Mouse (Mus musculus) lung, embryonic 14.5 days (tissue): ENCODE results near the gene Rad23b. TPM values are rescaled to one million over a fixed set of nuclear protein-coding genes. Genes with fewer than 3 reads are reported as not detected.
A peak's percentile ranks its signal among the peaks of the same experiment; 100 is the strongest.
"Not testable (repeated sequence)": the region's sequence is repeated elsewhere in the genome, so short reads cannot be mapped to it uniquely, and the experiment has no call there.

Experiments used
- ATAC-seq: fragments of 200-750 bp; cut with Nextera tagmentation; 2 replicates; pipeline ENCODE4 v1.8.0; 2017; ENCODE audit warnings: mild to moderate bottlenecking, moderate TSS enrichment, moderate library complexity; ENCODE audit not compliant: insufficient read depth
- DNase-seq: peaks from one replicate; pipeline ENCODE4 v3.0.0-alpha.2; 2015
- H3K27ac ChIP-seq: fragments of 300-500 bp; sonication (generic); 2 replicates; pipeline ENCODE4 v1.5.1; 2014; ENCODE audit warnings: low read depth, mild to moderate bottlenecking, moderate library complexity
- H3K27me3 ChIP-seq: fragments of 300-500 bp; sonication (generic); 2 replicates; pipeline ENCODE4 v1.6.1; 2014; ENCODE audit warnings: low read length, control low read depth; ENCODE audit not compliant: insufficient read depth
- H3K36me3 ChIP-seq: fragments of 300-500 bp; sonication (generic); 2 replicates; pipeline ENCODE4 v1.6.1; 2014; ENCODE audit warnings: control low read depth; ENCODE audit not compliant: insufficient read depth
- H3K4me1 ChIP-seq: fragments of 300-500 bp; sonication (generic); 2 replicates; pipeline ENCODE4 v1.6.1; 2014; ENCODE audit warnings: antibody characterized with exemption, control low read depth; ENCODE audit not compliant: insufficient read depth
- H3K4me2 ChIP-seq: fragments of 300-500 bp; sonication (generic); 2 replicates; pipeline ENCODE4 v1.6.1; 2014; ENCODE audit warnings: mild to moderate bottlenecking
- H3K4me3 ChIP-seq: fragments of 300-500 bp; sonication (generic); 2 replicates; pipeline ENCODE4 v1.5.1; 2014; ENCODE audit warnings: low read depth, low read length
- H3K9ac ChIP-seq: fragments of 300-500 bp; sonication (generic); 2 replicates; pipeline ENCODE4 v1.6.1; 2014
- H3K9me3 ChIP-seq: fragments of 300-500 bp; sonication (generic); 2 replicates; pipeline ENCODE4 v1.6.1; 2016; ENCODE audit warnings: low read depth, low read length, control low read depth
- CTCF ChIP-seq: IDR thresholded peaks from 2 replicates; pipeline ENCODE4 v1.5.1; 2016; ENCODE audit warnings: antibody characterized with exemption, low read depth
- WGBS: fragments of 180-500 bp; shearing (Covaris S2); extraction: QIAGEN DNeasy Blood & Tissue Kit; methylation state at CpG from one replicate; pipeline ENCODE4 v1.1.7; 2014; 5-methylcytosine and 5-hydroxymethylcytosine counted together
- polyA plus RNA-seq: library from polyadenylated mRNA; unstranded; fragments of >200 nt; fragmentation: Nextera tagmentation; extraction: Ambion mirVana; gene quantifications from 2 replicates; pipeline ENCODE4 v1.2.1, GENCODE M21; 2014

Gene Rad23b
- polyA plus RNA-seq, 1 experiment from 2014 or later, result 70.7 TPM

DNA sequence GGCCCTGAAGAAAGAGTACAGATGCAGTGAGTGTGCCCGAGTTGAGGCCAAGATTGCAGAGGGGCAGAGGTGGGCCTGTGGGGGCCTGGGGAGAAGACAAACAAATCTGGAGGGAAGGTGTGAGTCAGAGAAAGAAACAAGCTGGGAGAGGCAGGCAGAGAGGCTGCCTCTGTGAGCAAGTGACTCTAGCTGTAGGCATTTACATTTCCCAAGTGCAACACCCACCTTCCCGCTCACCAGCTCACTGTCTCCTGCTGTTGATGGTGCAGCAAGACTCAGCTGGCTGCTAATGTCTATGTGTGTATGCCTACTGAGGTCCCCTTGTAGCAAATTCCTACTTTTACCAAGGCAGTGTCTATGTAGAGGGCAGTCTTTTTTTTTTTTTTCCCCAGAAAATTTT lies 58.2 kb downstream of the Rad23b start:
- Histone ChIP-seq H3K4me3 (no peak overlapping the region), H3K4me1 (no peaks in the 10 kb centered on the region), H3K9ac (no peak overlapping the region), H3K9me3 (no peaks in the 10 kb centered on the region), H3K27ac (no peak overlapping the region), H3K27me3 (no peaks in the 10 kb centered on the region), H3K4me2 (no peak overlapping the region), H3K36me3 (no peaks in the 10 kb centered on the region)
- DNase-seq (no peak), ATAC-seq (no peak)
- 32% methylated on average over 2 of the region's 2 CpGs for WGBS
- no peak for TF ChIP-seq CTCF

DNA sequence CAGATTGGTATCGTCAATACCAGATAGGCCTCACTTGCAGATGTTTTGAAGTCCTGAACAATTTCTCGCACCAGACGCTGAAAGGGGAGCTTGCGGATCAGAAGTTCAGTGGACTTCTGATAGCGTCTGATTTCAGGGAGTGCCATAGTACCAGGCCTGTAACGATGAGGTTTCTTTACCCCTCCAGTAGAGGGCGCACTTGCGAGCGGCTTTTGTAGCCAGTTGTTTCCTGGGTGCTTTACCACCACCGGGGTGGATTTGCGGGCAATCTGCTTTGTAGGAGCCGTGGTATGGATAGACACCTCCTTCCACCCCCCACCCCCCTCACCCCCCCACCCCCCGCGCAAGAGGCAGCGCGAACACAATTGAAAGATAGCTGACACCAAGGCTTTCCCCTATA lies 59.2 kb downstream of the Rad23b start:
- 0 out of 2 replicates have a peak, but pooled peaks have one; percentile 13 for TF ChIP-seq CTCF
- Histone ChIP-seq H3K4me2 (no peak overlapping the region), H3K27me3 (no peaks in the 10 kb centered on the region), H3K9me3 (no peaks in the 10 kb centered on the region), H3K4me1 (no peaks in the 10 kb centered on the region), H3K27ac (no peak overlapping the region), H3K36me3 (no peaks in the 10 kb centered on the region), H3K4me3 (no peak overlapping the region), H3K9ac (no peak overlapping the region)
- WGBS, result 92% methylated on average over 16 of the region's 16 CpGs
- no peak for ATAC-seq
- DNase-seq, result no peak

DNA sequence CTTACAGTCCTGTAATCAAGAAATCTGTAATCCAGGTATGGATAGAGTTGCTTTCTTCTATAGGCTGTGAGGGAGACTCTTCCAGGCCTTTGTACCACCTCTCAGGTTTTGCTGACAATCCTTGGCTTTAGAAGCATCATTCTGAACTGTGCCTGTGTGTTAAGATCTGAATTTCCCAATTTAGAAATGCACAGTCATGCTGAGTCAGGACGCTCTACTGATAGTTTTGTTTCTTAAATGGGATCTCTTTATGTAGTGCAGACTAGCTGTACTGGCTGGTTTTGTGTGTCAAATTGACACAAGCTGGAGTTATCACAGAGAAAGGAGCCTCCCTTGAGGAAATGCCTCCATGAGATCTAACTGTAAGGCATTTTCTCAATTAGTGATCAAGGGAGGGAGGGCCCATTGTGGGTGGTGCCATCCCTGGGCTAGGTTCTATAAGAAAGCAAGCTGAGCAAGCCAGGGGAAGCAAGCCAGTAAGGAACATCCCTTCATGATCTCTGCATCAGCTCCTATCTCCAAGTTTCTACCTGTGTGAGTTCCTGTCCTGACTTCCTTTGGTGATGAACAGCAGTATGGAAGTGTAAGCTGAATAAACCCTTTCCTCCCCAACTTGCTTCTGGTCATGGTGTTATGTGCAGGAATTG lies 59.9 kb downstream of the Rad23b start:
- 87% methylated on average over 1 of the region's 1 CpGs for WGBS
- not testable (repeated sequence) for H3K9ac ChIP-seq

DNA sequence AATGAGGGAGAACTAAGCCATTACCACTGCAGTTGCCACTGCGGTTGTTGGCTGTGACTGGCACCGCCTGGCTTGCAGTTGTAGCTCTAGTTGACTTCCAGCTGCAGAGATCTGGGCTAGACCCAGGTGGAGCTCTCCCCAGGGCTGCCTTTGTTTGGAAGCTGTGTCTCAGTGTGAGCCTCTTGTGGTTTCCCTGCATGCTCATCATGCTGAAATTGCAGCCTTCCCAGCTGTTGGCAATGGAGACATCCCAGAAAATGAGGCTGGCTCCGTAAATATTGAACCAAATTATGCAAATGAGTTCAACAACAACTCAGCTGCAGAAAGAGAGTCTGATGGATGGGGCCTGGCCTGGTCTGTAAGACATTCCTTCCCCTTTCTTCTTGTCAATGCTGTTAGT lies 66.0 kb downstream of the Rad23b start:
- Histone ChIP-seq H3K4me1 (no peaks in the 10 kb centered on the region), H3K9ac (no peak overlapping the region), H3K36me3 (no peaks in the 10 kb centered on the region), H3K27ac (no peak overlapping the region), H3K27me3 (no peaks in the 10 kb centered on the region), H3K4me3 (no peak overlapping the region), H3K4me2 (no peak overlapping the region), H3K9me3 (no peaks in the 10 kb centered on the region)
- no peak for DNase-seq
- no peak for ATAC-seq
- TF ChIP-seq CTCF, result no peak
- WGBS, result 53% methylated on average over 3 of the region's 3 CpGs

More for the DNA sequence above, 59.9 kb downstream of the Rad23b start:
- H3K9me3 ChIP-seq, H3K36me3 ChIP-seq, H3K4me2 ChIP-seq, H3K4me1 ChIP-seq, H3K27me3 ChIP-seq, H3K27ac ChIP-seq, ATAC-seq, DNase-seq, H3K4me3 ChIP-seq: not testable (repeated sequence)

- Histone ChIP-seq H3K9me3 (no peaks in the 10 kb centered on the region), H3K4me1 (no peaks in the 10 kb centered on the region), H3K4me2 (no peak overlapping the region), H3K9ac (no peak overlapping the region), H3K27ac (no peak overlapping the region), H3K4me3 (no peak overlapping the region), H3K27me3 (no peaks in the 10 kb centered on the region), H3K36me3 (no peaks in the 10 kb centered on the region)
- ATAC-seq (no peak), DNase-seq (no peak)
- WGBS, result 59% methylated on average over 4 of the region's 4 CpGs
- TF ChIP-seq CTCF, result no peak
Measured at GRCm38 (mm10) chr4:55426250-55426649, 76.4 kb downstream of the Rad23b start.

Other genes with a start within 250 kb of the Rad23b start
- gene Klf4, start 182.4 kb downstream of the Rad23b start, polyA plus RNA-seq, result 4.6 and 5.1 TPM in 2 replicates